Mouse (Mus musculus): ENCODE measurements around the gene Grid2.

Grid2 gene

DNA sequence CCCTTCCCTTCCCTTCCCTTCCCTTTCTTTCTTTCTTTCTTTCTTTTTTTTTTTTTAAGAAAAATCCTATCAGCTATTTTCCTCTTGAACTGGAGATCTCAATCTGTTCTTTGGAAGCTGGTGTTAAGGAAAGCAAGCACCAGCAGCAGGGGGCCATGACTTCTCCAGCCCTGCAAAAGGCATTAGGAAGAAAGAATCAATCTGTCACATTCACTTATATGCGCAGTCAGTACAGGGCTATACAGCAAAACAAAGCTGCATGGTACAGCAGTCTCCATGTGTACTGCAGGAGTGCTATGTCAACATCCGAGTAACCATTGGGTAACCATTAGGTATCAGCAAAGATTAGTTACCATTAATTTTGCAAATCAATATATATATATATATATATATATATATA, 809.0 kb downstream of the Grid2 start:
- DNase-seq (ENCODE audit: low spot score): no peak

DNA sequence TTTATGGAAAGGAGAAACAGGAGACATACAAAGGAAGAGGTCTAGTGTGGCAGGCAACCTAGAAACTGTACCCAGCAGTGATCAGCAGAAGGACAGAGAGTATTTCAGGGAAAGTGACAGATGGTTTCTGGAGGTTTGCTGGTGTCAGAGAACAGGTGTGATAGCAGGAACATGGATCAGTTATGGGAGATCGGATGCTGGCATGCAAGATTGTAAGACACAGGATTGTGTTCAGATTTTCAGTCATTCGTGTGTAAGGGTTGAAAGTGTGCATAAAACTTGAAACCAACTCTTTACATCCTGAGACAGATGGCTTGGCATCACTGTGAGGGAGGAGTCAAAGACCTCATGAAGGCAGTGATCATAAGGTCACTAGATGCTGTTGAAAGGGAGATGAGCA, 817.7 kb downstream of the Grid2 start:
- no peak for DNase-seq (ENCODE audit: low spot score)

DNA sequence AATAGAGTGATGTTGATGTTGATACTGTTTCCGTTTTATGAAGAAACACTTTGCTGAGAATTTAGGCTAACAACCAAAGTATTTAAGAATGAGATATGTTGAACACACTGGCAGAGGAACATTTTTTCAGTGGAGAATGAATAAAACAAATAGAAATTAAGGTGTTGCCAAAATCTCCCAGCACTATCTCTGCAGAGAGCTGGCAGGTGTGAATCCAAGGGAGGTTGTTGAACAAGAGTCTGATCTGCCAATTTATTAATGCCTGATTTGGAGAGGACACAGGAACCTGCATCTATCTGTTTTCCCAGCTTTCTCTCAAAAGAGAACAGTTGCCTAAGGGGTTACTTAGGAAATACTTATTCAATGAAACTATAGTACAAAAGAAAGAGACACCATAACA, 822.2 kb downstream of the Grid2 start:
- DNase-seq (ENCODE audit: low spot score): no peak

DNA sequence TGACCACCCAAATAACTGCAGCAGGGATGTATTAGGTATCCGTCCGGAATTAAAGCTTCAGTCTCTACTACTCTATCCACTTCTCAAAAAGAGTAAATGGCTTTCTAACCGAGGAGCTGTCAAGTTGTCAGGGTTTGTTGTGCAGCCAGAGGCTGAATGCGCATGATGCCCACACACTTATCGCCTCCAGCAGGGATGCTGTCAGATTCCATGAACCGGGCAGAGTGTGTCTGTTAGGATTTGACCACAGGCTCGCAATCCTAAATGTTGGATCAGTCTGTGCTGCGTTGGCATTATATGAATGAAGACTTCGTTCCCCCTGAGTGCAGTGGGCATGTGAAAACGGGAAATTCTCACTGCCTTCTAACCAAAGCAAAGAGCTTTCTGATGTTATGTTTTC, 843.0 kb downstream of the Grid2 start:
- DNase-seq (ENCODE audit: low spot score): no peak

DNA sequence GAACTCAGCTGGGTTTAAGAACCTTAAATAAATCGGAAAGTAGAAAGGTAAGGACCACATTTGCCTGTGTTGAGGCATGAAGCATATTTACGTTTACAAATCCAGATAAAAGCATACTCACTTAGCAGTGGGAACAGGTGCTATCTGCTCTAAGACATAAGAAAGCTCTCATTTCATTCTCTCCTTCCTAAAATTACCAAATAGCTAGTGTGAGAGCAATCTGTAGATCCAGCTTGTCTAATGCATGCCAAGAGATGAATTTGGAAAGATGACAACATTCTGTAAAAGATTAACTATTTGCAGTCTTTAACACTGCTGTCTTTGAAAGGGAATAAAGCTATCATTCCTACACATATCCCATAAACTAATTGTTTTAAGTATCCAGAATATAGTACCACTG, 858.9 kb downstream of the Grid2 start:
- no peak for DNase-seq (ENCODE audit: low spot score)

DNA sequence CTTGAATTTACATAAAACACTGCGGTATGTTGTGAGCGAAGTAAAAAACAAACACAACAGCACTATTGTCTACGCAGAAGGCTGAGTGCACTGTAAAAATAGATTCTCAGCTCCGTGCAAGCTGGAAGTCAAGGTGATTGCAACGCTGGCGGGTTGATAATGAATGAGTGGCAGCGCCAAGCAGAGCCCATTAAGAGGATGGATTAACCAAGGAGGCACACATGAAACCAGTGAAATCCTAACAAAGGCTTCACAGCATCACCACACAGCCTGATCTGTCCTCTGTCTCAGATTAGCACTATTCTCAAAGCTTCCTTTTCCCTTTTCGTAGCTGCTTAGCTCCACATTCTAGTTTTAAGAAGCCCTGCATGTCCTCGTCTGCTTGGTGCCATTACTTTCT, 880.6 kb downstream of the Grid2 start:
- DNase-seq (ENCODE audit: low spot score): no peak

DNA sequence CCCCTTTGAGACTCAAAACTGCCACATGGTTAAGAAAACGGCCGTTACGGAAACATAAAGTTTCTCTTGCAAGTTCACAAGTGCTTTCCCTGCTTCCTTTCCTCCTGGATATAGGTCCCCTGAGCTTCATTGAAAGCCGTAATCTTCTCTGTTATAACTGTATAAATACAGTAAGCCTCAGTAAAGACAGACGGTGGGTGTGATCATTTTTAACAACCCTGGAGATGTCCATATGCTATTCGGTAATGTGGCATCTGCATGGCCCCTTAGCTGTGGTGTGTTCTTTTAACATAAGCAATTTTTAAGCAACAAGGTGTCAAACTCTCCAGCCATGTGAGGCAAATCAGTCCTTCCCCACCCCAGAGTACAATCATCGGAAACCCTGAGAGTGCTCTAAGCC, 892.9 kb downstream of the Grid2 start:
- no peak for DNase-seq (ENCODE audit: low spot score)

DNA sequence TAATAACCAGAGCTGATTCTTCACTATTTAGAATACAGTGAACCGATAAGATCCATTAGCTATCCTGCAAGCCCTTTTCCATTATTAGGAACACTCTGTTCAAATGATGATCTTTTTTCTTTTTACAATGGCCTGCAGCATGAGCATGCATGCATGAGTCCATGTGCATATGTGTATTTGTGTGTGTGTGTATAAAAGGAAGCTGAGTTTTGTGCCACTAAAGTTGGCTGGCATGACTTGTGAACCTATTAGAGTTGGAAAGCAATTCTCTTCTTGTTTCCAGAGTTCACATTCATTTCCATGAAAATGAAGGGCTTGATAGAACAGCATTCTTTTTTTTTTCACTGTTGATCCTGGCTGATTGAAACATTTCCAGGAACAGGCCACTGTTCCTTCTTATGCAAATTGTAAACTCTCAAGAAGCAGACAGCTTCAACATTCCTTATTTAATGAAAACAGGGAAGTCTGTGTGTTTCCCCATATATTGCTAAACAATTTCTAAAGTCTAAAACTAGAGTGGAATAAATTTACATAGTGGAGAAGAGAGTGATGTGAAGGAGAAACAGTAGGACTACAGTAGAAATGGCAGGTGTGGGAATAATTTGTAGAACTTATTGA, 919.4 kb downstream of the Grid2 start:
- DNase-seq (ENCODE audit: low spot score): no peak

DNA sequence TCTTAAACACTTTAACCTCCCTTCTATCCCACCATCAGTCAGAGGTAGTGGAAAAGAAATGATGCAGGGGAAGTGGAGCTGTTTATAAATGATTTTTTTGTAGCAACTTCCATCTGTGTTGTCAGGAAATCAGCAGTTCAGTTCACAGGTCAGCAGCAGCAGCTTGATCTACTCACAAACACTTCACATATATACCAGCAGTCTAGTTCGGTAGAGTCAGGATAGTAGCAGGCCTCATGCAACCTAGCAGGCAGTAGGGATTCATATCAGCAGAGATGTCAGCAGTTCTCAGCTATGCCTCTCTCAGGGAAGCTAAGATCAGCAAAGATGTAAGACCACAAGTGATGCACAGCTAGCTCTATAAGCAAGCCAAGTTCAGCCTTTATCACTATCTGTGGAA, 938.0 kb downstream of the Grid2 start:
- DNase-seq (ENCODE audit: low spot score): no peak

DNA sequence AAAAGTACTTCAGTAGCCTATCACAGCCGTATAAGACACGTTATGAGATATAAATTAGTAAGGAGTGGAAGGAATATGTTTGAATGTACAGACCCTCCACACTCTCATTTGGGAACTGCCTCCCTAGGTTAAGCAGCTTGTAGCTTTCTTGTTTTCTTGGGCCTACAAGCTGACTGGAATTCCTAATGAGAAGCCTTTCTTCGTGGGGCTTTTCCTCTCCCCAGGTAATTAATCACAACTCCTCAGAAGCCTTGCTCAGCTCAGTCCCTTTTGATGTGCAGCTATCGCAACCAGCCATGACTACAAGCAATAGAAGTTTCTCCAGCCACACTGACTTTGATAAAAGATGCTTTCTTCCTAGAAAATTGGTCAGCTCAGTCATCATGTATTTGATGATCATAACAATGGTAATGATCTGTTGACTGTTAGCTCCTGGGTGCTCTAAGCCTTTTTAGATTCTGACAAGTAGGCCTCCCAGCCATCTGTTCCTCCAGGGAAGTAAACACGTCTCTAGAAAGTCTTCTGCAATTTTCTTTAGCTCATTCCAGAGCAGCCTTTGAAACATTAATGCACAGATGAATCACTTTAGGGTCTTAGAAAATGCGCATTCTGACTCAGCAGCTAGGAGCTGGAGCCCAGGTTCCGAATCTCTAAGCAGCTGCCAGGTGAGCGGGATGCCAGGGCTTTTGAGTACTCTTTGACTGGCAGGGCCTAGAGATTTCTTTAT, 946.9 kb downstream of the Grid2 start:
- DNase-seq (ENCODE audit: low spot score): no peak

DNA sequence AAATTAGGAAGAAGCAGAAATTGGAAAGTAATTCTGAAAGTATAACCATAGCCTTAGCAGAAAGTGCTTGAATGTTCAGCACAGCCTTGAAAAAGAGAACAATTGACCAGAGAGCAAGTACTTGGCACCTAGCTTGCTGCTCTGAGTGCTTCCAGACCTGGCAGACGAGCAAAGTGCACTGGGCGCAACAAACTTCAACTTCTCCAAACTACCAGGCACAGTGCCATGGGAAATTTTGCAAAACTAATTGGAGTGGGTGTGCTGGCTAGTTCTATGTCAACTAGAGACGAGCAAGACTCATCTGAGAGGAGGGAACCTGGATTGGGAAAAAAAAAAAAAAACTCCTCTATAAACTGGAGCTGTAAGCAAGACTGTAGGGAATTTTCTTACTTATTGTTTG, 980.7 kb downstream of the Grid2 start:
- DNase-seq (ENCODE audit: low spot score): no peak

DNA sequence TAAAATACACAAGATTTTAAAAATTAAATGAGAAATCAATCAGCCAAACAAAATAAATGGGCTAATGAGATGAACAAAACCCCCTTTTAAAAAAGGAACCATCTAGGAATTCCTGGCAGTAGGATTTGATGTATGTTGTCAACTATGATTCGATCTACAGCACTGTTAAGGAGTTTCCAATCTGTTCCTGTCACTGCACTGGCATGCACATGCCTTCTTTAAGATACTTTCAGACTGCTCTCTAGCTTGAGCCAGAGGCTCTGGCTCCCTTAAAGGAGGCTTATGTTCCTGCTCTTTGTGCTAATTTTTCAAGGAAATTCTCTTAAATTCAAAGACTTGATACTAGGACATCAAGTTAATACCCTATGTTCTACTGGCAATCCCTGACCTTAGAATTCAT, 984.9 kb downstream of the Grid2 start:
- DNase-seq (ENCODE audit: low spot score): no peak

DNA sequence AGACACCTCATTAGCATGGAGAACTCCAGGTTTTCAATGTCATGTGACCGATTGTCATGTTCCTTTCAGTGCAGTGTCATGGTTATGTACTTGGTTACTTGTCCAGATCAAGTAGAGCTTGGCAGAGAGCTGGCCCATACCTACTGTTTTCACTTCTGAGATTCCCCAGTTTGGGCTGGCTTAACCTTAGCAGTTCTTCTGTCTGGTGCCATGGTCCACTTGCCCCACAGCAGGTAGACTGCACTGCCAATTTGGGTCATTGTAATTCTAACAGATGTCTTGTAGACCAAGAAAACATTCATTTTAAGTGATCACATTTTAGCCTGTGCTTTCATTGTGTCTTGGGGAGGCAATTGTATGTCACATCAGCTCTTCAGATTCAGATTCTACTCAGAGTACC, 990.3 kb downstream of the Grid2 start:
- DNase-seq (ENCODE audit: low spot score): no peak

DNA sequence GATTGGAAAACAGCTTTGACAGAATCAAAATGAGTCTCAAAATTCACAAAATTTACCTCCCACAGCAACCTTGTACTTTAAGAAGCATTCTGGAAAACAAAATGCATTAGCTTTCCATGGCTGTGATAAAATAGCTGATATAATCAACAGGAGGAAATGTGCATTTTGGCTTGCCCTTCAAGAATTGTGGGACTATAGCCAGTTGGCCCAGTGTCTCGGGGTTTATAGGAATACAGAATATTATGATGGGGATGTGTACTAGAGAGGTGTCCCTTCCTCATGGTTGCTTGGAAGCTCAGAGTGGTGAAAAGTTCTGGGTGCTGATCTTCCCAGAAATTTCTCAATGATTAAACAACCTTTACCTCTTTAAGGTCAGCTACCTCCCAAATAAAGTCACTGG, 995.4 kb downstream of the Grid2 start:
- DNase-seq (ENCODE audit: low spot score): no peak

DNA sequence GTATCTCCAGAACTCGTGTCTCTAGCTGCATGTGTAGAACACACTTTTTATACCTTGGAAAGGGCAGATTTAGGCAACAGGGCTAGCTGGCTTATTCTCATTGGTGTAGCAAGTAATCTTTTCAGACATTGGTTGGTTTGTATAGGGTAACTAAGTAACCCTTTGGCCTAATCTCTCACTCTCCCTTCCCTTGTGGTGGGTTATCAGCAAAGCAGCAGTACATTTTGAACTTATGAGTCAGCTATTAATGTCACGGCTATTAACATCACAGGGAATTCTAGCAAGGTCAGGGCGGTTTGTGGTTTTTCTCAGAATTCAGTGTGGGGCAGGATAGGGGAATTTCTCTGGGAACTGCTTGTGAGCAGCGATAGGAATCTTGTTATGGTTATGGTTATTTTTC, 1007.8 kb downstream of the Grid2 start:
- no peak for DNase-seq (ENCODE audit: low spot score)

DNA sequence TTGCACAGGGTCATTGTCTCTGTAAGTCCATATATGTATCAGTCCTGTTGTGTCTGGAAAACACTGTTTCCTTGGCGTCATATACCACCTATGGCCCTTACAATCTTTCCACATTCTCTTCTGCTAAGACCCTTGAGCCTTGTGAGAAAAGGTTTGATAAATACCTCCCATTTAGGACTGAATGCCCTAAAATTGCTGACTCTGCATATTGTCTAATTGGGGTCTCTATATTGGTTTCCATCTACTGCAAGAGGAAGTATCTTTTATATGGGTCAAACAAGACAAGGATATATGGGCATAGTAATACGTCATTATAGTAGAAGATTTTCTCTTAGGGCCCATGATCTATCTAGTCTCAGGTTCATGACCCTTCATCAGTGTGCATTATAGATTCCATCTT, 1008.5 kb downstream of the Grid2 start:
- DNase-seq (ENCODE audit: low spot score): no peak

DNA sequence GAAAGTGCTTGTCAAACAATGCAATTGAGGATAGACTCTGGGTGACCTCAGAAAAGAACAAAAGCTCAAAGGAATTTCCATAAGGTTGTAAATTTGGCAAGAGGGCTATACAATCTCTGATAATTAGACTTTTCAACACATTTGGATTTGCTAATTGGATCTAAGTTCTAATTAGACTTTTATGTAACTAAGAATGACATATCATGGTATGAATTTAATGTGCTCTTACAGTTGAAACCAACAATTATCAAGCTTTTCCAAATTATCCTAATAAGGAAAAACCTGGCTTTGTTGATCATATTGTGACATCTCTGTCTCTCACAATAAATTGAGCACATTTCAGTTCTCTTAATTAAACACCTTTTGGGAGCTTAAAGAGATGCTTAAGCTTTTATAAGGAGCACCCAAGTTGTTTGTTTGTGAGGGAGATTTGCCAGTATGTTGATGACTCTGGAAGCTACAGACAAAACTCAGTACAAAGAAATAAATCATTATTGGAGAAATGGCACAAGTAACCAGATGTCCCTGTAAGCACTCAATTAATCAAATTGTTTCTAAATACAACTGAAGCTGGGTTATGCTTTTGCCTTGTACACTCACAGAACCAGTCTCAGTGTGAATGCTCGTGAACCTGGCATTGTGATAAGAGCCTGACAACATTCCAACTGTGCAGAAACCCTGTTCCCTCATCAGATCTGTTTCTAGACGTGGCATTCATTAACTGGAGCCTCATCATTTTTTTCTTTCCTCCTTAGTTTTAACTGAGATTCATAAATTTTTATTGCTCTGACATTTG, 1018.8 kb downstream of the Grid2 start:
- no peak for DNase-seq (ENCODE audit: low spot score)

DNA sequence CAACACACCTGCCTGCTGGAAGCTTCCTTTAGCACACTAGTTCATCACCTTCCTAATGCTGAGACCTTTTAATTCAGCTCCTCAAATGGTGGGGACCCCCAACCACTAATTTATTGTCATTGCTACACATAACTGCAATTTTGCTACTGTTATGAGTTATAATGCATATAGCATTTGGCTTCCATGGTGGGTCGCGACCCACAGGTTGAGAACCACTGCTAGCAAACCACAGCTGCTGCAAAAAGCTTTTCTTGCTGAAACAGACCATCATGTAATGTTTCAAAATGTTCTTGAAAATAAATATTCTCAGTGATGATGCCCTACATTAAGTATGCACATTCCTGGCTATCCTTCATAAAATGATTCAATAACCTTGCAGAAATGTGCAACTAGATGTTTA, 1024.3 kb downstream of the Grid2 start:
- DNase-seq (ENCODE audit: low spot score): no peak

DNA sequence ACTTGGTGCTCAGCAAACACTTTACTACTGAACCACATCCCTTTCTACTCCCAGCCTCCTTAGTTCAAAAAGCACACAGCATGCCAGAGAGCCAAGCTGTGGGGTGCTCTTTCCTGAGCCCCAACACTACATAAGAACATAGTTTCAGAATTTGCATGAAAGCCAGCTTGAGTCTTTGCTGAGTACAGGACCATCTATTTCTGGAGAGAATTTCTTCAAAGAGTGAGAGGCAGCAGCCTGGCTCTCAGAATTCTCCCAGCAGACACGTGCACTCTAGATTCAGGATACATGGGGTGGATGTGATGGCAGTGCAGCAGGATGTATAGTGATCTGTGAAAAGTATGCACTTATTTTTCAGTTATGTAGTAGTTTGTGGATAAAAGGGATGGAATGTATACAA, 1038.1 kb downstream of the Grid2 start:
- DNase-seq (ENCODE audit: low spot score): no peak

DNA sequence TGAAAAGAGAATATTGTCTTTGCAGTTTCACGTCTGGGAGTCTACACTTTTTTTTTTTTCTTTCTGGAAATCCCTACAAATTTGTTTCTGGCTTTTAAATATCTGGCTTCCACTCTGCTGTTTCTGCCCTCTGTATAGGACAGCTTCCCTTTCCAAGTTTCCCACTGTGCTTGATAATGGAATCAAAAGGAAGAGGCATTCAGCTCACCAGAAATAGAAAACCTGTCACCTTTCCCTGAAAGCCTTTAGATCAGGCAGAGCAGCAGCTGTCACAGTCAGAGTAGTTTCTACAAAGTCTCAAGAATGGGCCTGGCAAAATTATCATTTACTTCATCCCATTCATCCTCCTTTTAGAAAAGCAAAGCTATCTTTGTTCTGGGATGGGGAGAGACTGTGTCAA, 1042.0 kb downstream of the Grid2 start:
- no peak for DNase-seq (ENCODE audit: low spot score)

DNA sequence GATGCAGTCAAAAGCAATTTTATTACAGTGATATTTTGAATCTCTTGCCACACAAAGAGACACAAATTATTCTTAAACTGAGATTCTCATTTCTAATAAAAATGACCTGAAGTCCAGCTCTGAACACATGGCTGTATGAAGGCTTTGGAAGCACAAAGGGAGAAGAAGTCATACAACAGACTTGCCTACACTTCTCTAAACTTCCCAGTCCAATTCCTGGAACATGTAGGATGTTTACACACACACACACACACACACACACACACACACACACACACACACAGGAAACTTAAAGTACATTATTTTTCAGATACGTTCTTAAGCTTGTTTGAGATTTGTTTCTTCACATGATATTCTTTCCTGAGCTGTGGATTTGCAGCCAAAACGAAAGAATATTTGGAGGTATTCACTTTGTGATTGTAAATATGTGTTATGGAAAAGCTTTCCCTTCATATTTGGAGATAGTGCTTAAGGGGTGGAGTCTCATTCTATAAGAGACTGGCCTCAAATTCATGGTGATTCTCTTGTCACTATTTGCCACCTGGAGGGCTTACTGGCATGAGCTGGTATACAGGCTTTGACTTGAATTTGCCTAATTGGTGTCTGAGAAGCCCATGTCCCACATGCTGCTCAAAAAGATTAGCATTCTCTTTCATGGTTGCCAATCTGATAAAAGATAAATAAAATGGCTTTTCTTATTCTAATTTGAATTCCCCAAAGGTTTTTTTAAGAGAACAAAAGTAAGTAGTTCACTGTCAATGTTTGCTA, 1049.2 kb downstream of the Grid2 start:
- DNase-seq (ENCODE audit: low spot score): no peak

DNA sequence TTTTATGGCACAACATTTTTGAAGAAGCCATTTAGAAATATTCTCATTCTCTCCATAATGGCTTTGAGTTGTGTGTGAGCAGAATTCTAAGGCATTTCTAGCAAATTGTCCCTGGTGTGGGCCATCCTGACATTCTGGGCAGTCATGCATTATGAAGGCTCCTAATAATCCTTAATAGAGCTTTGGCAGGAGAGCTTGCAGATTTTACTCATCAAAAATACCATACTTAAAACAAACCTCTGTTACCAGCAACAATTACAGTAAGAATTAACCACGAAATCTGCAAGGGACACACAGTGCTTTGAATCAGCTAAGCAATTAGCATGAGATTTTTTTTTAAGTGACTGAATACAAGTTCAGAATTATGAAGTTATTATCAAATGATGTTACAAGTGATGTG, 1053.0 kb downstream of the Grid2 start:
- no peak for DNase-seq (ENCODE audit: low spot score)

DNA sequence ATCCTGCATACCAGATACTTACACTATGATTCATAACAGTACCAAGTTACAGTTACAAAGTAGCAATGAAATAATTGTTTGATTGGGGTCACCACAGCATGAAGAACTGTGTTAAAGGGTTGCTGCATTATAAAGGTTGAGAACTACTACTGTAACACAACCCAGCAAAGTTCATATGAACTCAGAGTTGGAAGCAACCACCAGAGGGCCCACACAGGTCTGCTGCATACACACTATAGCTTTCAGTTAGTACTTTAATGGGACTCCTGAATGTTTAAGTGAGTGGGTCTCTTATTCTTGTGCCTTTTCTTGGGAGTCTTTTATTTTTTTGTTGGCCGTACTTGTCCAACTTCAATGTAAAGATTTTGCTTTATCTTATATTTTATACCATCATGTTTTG, 1057.5 kb downstream of the Grid2 start:
- no peak for DNase-seq (ENCODE audit: low spot score)
